Mouse (Mus musculus) limb, embryonic 14.5 days (tissue): ENCODE results near the gene Zfp839. TPM values are rescaled to one million over a fixed set of nuclear protein-coding genes. Genes with fewer than 3 reads are reported as not detected.
A peak's percentile ranks its signal among the peaks of the same experiment; 100 is the strongest.

Experiments
- ATAC-seq: fragments of 200-750 bp; cut with Nextera tagmentation; 2 replicates; pipeline ENCODE4 v1.8.0; 2017; ENCODE audit warnings: low read depth, moderate number of reproducible peaks, moderate TSS enrichment; ENCODE audit not compliant: low FRiP score
- DNase-seq: peaks from one replicate; pipeline ENCODE4 v3.0.0-alpha.2; 2015; ENCODE audit warnings: low spot score
- H3K27ac ChIP-seq: fragments of 300-500 bp; sonication (generic); replicated peaks from 2 replicates; pipeline ENCODE4 v1.5.1; 2014; ENCODE audit warnings: low read depth, mild to moderate bottlenecking, low read length, moderate library complexity, mixed read lengths
- H3K27me3 ChIP-seq: fragments of 300-500 bp; sonication (generic); 2 replicates; pipeline ENCODE4 v1.6.1; 2014; ENCODE audit warnings: low read length, mixed read lengths; ENCODE audit not compliant: control insufficient read depth, insufficient read depth
- H3K36me3 ChIP-seq: fragments of 300-500 bp; sonication (generic); 2 replicates; pipeline ENCODE4 v1.6.1; 2014; ENCODE audit warnings: mild to moderate bottlenecking, low read length, moderate library complexity, mixed read lengths; ENCODE audit not compliant: control insufficient read depth, insufficient read depth
- H3K4me1 ChIP-seq: fragments of 300-500 bp; sonication (generic); 2 replicates; pipeline ENCODE4 v1.6.1; 2014; ENCODE audit warnings: antibody characterized with exemption, low read length, mixed read lengths; ENCODE audit not compliant: control insufficient read depth, insufficient read depth
- H3K4me2 ChIP-seq: fragments of 300-500 bp; sonication (generic); replicated peaks from 2 replicates; pipeline ENCODE4 v1.6.1; 2014; ENCODE audit warnings: low read depth, mild to moderate bottlenecking, low read length, moderate library complexity; ENCODE audit not compliant: severe bottlenecking
- H3K4me3 ChIP-seq: fragments of 300-500 bp; sonication (generic); replicated peaks from 2 replicates; pipeline ENCODE4 v1.5.1; 2014; ENCODE audit warnings: low read length
- H3K9ac ChIP-seq: fragments of 300-500 bp; sonication (generic); 2 replicates; pipeline ENCODE4 v1.6.1; 2014; ENCODE audit warnings: mild to moderate bottlenecking, low read depth, low read length, moderate library complexity; ENCODE audit not compliant: severe bottlenecking
- H3K9me3 ChIP-seq: fragments of 300-500 bp; sonication (generic); 2 replicates; pipeline ENCODE4 v1.6.1; 2016; ENCODE audit warnings: low read length; ENCODE audit not compliant: control insufficient read depth
- POLR2A ChIP-seq: fragments of 200-500 bp; IDR thresholded peaks from 2 replicates; pipeline ENCODE4 v1.8.0; 2012; ENCODE audit warnings: inconsistent platforms, mild to moderate bottlenecking, moderate library complexity, borderline replicate concordance; ENCODE audit not compliant: insufficient read depth, insufficient read length; ENCODE audit errors: extremely low read depth
- WGBS: fragments of 180-500 bp; shearing (Covaris S2); extraction: QIAGEN DNeasy Blood & Tissue Kit; methylation state at CpG from one replicate; pipeline ENCODE4 v1.1.7; 2014; 5-methylcytosine and 5-hydroxymethylcytosine counted together
- polyA plus RNA-seq, 2 experiments: library from polyadenylated mRNA; depleted of rRNA in 1 of 2; stranded (reverse) in 1 of 2; unstranded in 1 of 2; fragments of >200 nt; fragmentation: Nextera tagmentation in 1 of 2; extraction: Ambion mirVana in 1 of 2; gene quantifications; 2 replicates each; pipeline versions ENCODE4 v1.2.1 to v1.2.3; 2012 to 2014

The Zfp839 gene
- polyA plus RNA-seq, 2 experiments: 3.9 to 10.0 TPM

DNA sequence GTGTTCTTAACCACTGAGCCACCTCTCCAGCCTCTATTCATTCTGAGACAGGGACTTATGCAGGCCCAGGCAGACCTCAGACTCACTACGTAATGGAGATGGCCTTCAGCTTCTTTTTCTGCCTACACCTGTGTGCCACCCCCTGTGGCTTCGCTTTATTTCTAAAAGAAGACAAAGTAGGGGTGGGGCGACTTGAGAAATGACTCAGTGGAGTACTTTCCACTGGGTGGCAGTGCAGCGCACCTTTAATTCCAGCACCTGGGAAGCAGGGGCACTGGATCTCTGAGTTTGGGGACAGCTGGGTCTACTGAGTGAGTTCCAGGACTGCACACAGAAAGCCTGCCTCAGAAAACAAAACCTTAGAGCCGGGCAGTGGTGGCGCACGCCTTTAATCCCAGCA is 32.2 kb downstream of the Zfp839 start:
- Histone ChIP-seq H3K4me1 (no peaks in the 10 kb centered on the region), H3K4me2 (no peak overlapping the region), H3K9me3 (no peaks in the 10 kb centered on the region), H3K4me3 (no peak overlapping the region), H3K27me3 (no peaks in the 10 kb centered on the region), H3K27ac (no peak overlapping the region), H3K9ac (no peak overlapping the region), H3K36me3 (peaks cover 43% of the 10 kb centered on the region)
- TF ChIP-seq POLR2A: no peak
- ATAC-seq (no peak), DNase-seq (no peak)
- 87% methylated on average over 7 of the region's 7 CpGs for WGBS

DNA sequence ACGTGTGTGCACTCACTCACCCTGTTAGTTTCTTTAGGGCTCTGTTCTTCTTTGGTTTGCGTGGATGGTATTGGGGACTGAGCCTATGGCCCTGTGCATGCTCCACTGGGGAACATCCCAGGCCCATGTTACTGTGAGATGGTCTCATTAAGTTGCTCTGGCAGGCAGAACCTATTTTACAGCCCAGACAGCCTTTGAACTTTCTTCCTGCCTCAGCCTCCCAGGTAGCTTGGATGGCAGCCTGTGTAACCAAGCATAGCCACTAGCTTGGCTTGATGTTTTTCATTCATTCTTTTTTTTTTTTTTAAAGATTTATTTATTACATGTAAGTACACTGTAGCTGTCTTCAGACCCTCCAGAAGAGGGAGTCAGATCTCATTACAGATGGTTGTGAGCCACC is 35.2 kb downstream of the Zfp839 start:
- no peak for ATAC-seq
- TF ChIP-seq POLR2A: no peak
- Histone ChIP-seq H3K9me3 (no peaks in the 10 kb centered on the region), H3K4me2 (no peak overlapping the region), H3K27me3 (no peaks in the 10 kb centered on the region), H3K36me3 (peaks cover 21% of the 10 kb centered on the region), H3K4me3 (no peak overlapping the region), H3K27ac (no peak overlapping the region), H3K9ac (no peak overlapping the region), H3K4me1 (peaks cover 11% of the 10 kb centered on the region)
- WGBS: 93% methylated on average over 2 of the region's 2 CpGs
- no peak for DNase-seq

DNA sequence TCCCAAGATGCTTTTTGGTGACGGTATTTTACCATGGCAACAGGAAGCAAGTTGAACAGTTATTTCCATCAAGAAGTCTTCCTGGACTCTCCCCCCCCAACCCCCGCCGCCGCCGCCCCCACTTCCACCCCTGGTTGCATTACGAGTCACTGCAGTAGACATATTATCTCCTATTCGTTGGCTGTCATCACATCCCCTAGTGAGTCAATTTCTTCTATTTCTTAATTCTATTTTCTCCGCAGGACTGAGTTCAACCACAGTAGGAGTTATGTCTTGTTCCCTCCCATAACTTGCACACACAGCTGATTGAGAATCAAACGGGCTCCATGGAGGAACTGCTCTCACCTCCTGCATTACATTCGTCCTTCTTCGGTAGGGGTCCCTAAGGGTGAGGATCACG is 38.1 kb downstream of the Zfp839 start:
- DNase-seq (no peak), ATAC-seq (no peak)
- H3K4me3 ChIP-seq: peak overlapping the region; percentile 79
- peak overlapping the region; percentile 91 for H3K4me2 ChIP-seq
- no peak overlapping the region for H3K27ac ChIP-seq
- no peaks in the 10 kb centered on the region for H3K27me3 ChIP-seq
- H3K36me3 ChIP-seq: peaks cover 5% of the 10 kb centered on the region; the same call in 1 of the 2 replicates
- whole genome bisulfite sequencing: 47% methylated on average over 12 of the region's 12 CpGs
- no peak for TF ChIP-seq POLR2A
- no peaks in the 10 kb centered on the region for H3K9me3 ChIP-seq
- peaks cover 11% of the 10 kb centered on the region for H3K4me1 ChIP-seq
- H3K9ac ChIP-seq: peak overlapping the region; percentile 75

DNA sequence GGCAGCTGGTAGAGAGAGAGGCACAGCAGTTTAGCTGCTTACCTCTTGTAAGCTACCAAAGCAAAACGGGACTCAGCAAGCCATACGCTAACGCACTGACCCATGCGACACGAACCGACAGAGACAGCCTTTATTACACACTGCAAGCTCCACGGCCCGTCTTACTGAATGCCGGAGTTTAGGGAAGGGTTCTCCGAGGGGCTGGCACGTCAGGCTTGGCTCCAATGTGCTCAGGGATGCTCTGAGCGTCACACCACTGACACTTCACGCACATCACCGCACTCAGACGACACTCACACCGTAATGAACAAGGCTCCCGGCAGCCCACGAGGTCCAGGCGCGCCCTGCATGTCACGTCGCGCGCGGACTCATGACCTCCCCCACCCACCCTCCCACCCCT is 38.6 kb downstream of the Zfp839 start:
- H3K4me3 ChIP-seq: peak overlapping the region; percentile 79
- H3K27ac ChIP-seq: no peak overlapping the region
- ATAC-seq (peak; percentile 17), DNase-seq (no peak)
- WGBS: under 1% methylated on average over 20 of the region's 25 CpGs
- TF ChIP-seq POLR2A: no peak
- peak overlapping the region; percentile 75 for H3K9ac ChIP-seq
- H3K9me3 ChIP-seq: no peaks in the 10 kb centered on the region
- peak overlapping the region; percentile 91 for H3K4me2 ChIP-seq
- H3K36me3 ChIP-seq: peaks cover 3% of the 10 kb centered on the region; the same call in 1 of the 2 replicates
- H3K27me3 ChIP-seq: no peaks in the 10 kb centered on the region
- H3K4me1 ChIP-seq: peaks cover 11% of the 10 kb centered on the region

DNA sequence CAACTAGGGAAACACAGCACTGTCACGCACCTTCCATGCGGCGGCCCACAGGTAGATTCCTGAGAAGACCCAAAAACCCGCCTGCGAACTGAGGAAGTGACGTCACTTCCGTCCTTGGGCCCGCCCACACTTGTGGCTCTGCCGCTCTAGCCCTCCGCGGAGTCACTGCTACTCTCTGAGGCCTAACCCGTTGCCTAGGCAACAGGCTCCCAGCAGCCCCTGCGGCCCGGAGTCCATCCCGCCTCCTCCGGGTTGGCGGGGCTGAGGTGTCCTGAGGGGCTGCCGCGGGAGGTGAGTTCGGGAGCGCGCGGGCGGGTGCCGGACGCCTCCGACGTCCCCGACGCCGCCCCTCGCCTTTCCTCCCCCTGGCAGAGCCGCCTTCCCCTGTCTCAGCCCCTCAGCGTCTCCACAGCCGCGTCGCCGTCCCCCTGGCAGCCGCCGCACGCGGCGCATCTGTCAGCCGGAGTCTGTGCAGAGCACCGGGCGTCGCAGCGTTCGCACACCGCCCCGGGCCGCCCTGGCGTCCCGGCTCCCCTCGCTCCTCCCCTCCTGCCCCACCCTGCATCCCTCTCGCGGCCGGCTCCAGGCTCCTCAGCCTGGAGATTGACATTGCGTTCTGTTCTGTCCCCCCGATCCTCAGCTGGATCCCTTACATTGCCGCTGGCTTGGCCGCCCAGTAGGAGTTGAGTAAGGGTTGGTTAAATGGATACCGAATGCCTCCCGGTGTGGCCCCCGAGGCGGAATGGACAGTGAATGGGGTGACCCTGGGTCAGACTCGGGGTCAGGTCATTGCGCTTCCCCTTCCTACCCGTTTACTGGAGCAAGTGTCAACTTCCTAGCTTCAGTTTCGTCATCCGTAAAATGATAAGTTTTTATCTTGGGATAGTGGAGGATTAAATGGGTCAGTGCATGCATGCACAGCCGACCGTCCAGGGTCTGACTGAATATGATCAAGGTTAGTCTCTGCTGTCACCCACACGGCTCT is 39.3 kb downstream of the Zfp839 start, which contains the start of the genes Cinp and Tecpr2:
Gene Cinp (minus strand): TSS at position 110 of the 985 bp plus-strand sequence.
Gene Tecpr2 (plus strand): TSS at position 229 of the 985 bp plus-strand sequence.
- H3K36me3 ChIP-seq: no peaks in the 10 kb centered on the region
- no peaks in the 10 kb centered on the region for H3K9me3 ChIP-seq
- peak within 1 kb of the TSS; percentile 75 for H3K9ac ChIP-seq
- peaks cover 11% of the 10 kb centered on the region for H3K4me1 ChIP-seq
- H3K27ac ChIP-seq: peak within 1 kb of the TSS; percentile 76
- no peaks in the 10 kb centered on the region for H3K27me3 ChIP-seq
- H3K4me3 ChIP-seq: peak within 1 kb of the TSS; percentile 79
- under 1% methylated on average over 52 of the region's 74 CpGs for WGBS
- ATAC-seq (peak; percentile 100), DNase-seq (peak; percentile 99)
- peak; percentile 73; the same call in 1 of the 2 replicates for TF ChIP-seq POLR2A
- H3K4me2 ChIP-seq: peak within 1 kb of the TSS; percentile 91
